Mouse (Mus musculus) brain, embryonic 14.5 days (tissue): ENCODE measurements around the gene Erlec1.

Experiments used
- CTCF ChIP-seq: fragments of 200-500 bp; IDR thresholded peaks from 2 replicates; pipeline ENCODE4 v1.5.1; 2012; ENCODE audit warnings: inconsistent platforms, mild to moderate bottlenecking, moderate library complexity, borderline replicate concordance; ENCODE audit not compliant: insufficient read depth, insufficient read length; ENCODE audit errors: extremely low read depth
- POLR2A ChIP-seq: fragments of 200-500 bp; IDR thresholded peaks from 2 replicates; pipeline ENCODE4 v1.6.1; 2012; ENCODE audit warnings: mild to moderate bottlenecking, inconsistent platforms, borderline replicate concordance; ENCODE audit not compliant: poor library complexity, insufficient read depth, insufficient read length, severe bottlenecking; ENCODE audit errors: extremely low read depth

DNA sequence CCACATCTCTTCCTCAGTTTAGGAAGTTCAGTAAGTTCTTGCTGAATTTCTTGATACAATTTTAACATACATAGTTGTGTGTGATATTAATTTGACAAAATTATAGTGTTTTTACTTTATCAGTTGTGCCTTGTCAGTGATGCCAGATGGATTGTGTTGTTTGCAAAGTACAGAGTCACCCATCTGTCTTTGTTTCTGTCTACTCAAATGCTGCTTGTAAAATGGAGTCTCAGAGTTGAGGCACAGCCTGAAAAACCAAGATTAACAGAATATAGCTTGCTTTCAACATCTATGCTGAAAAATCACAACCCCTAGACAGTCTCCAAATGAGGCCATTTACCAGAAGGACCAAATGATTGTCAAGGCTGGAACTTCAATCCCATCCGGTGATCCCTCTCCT lies 25.6 kb downstream of the Erlec1 start:
- TF ChIP-seq POLR2A (no peak), CTCF (no peak)
